Mouse (Mus musculus) macrophage (primary cell): ENCODE results near the gene Gm9945. TPM values are rescaled to one million over a fixed set of nuclear protein-coding genes. Genes with fewer than 3 reads are reported as not detected.

Experiments used
- H3K27ac ChIP-seq: fragments of 350-480 bp; formaldehyde crosslinking; 2 replicates; pipeline ENCODE4 v1.9.0; 2021
- H3K36me3 ChIP-seq: fragments of 350-480 bp; formaldehyde crosslinking; 2 replicates; pipeline ENCODE4 v1.9.0; 2021; ENCODE audit errors: inconsistent target
- H3K4me3 ChIP-seq: fragments of 350-480 bp; formaldehyde crosslinking; 2 replicates; pipeline ENCODE4 v1.9.0; 2021; ENCODE audit errors: inconsistent target
- H3K79me2 ChIP-seq: fragments of 350-480 bp; formaldehyde crosslinking; 2 replicates; pipeline ENCODE4 v1.9.0; 2021; ENCODE audit errors: inconsistent target
- WGBS: methylation state at CpG from one replicate; pipeline ENCODE4 v1.1.7; 2026; ENCODE audit warnings: inconsistent platforms; ENCODE audit not compliant: missing documents; 5-methylcytosine and 5-hydroxymethylcytosine counted together
- polyA plus RNA-seq: library from polyadenylated mRNA; stranded (reverse); fragments of 250-400 nt; gene quantifications from 3 replicates; pipeline ENCODE4 v1.2.4, GENCODE M21; 2018; ENCODE audit warnings: inconsistent platforms

Gene Gm9945
- polyA plus RNA-seq, 1 experiment from 2014 or later, result not detected

- Histone ChIP-seq H3K27ac (no peak overlapping the region), H3K79me2 (no peaks in the 10 kb centered on the region), H3K36me3 (no peaks in the 10 kb centered on the region), H3K4me3 (no peak overlapping the region)
- WGBS, result 94% methylated on average over 3 of the region's 6 CpGs
Observed at GRCm38 (mm10) chr11:53495417-53495816, 15.5 kb downstream of the Gm9945 start.

GRCm38 (mm10) chr11:53496946-53497345 is 17.0 kb downstream of the Gm9945 start:
- no peak overlapping the region for H3K27ac ChIP-seq
- 33% methylated on average over 6 of the region's 6 CpGs for WGBS
- no peaks in the 10 kb centered on the region for H3K36me3 ChIP-seq
- no peaks in the 10 kb centered on the region for H3K79me2 ChIP-seq
- H3K4me3 ChIP-seq, result no peak overlapping the region

- Histone ChIP-seq H3K27ac (no peak overlapping the region), H3K36me3 (no peaks in the 10 kb centered on the region), H3K4me3 (no peak overlapping the region), H3K79me2 (no peaks in the 10 kb centered on the region)
- WGBS, result 42% methylated on average over 11 of the region's 11 CpGs
Observed at GRCm38 (mm10) chr11:53500569-53500968, 20.6 kb downstream of the Gm9945 start.

GRCm38 (mm10) chr11:53502039-53502765 is 22.2 kb downstream of the Gm9945 start:
- Histone ChIP-seq H3K27ac (no peak overlapping the region), H3K4me3 (no peak overlapping the region), H3K36me3 (no peaks in the 10 kb centered on the region), H3K79me2 (no peaks in the 10 kb centered on the region)
- 73% methylated on average over 8 of the region's 8 CpGs for WGBS

- Histone ChIP-seq H3K4me3 (no peak overlapping the region), H3K36me3 (no peaks in the 10 kb centered on the region), H3K27ac (no peak overlapping the region), H3K79me2 (no peaks in the 10 kb centered on the region)
- 42% methylated on average over 5 of the region's 5 CpGs for WGBS
Observed at GRCm38 (mm10) chr11:53503738-53504137, 23.8 kb downstream of the Gm9945 start.

GRCm38 (mm10) chr11:53504376-53504775 is 24.4 kb downstream of the Gm9945 start:
- H3K27ac ChIP-seq, result no peak overlapping the region
- H3K79me2 ChIP-seq, result no peaks in the 10 kb centered on the region
- 91% methylated on average over 7 of the region's 8 CpGs for WGBS
- H3K36me3 ChIP-seq, result no peaks in the 10 kb centered on the region
- H3K4me3 ChIP-seq, result no peak overlapping the region

DNA sequence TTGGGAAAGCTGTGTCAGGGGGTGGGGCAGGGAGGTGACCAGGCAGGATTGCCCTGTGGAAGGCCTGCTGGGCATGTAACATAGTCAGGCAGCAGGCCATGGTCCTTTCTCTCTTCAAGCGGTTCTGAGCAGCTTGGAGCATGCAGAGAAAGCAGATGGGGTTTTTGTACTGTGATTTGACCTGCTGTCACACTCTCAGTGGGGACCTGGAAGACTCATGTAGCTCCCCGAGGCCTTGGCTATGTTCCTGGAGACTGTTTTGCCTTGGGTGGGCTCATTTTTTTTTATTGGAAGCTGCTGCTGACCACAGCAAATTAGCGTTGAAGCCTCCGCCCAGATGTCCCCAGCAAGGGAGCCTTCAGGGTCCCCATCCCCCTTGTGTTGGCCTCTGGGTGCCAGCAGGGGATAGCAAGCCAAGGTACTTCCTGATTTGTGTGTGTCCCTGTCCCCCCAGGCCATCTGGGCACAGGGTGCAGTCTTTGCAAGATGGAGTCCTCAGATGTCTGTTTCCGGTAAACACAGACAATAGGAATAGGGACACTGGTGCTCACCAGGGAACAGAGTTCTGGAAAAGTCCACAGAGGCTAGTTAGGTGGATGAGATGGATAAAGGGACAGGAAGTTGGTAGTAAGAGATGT is 25.2 kb downstream of the Gm9945 start:
- Histone ChIP-seq H3K79me2 (no peaks in the 10 kb centered on the region), H3K27ac (no peak overlapping the region), H3K36me3 (no peaks in the 10 kb centered on the region), H3K4me3 (no peak overlapping the region)
- WGBS, result 93% methylated on average over 5 of the region's 5 CpGs

DNA sequence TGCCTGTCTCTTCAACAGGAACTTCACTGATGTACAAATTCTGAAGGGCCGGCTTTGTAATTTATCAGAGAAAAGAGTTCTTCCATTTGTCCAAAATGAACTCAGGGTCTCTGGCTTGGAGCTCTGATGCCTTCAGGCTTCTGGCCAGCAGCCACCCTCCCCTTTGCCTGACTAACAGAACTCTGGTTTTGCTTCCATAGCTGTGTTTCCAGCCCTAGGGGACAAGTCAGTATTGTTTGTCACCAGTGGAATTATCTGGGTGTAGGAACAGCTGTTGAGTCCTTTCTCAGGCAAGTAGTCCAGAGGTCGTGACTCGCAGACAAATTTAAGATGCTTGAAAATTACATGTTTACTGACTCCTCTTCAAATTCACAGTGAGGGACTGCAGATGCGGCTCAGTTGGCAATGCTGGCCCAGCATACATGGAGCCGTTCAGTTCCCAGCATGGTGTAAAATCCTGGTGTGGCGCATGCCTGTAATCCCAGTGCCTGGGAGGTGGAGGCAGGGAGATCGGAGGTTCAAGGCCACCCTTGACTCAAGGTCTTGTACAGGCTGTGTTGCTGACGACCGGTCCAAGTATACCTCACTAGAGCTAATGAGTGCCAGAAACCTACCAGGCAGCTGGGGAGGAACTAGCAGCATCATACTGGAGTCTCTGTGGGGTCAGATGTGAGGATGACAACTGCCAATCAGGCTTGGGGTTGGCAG is 27.3 kb downstream of the Gm9945 start:
- Histone ChIP-seq H3K36me3 (no peaks in the 10 kb centered on the region), H3K27ac (no peak overlapping the region), H3K4me3 (no peak overlapping the region), H3K79me2 (no peaks in the 10 kb centered on the region)
- 93% methylated on average over 9 of the region's 9 CpGs for WGBS

- Histone ChIP-seq H3K79me2 (no peaks in the 10 kb centered on the region), H3K36me3 (no peaks in the 10 kb centered on the region), H3K27ac (no peak overlapping the region), H3K4me3 (no peak overlapping the region)
- WGBS, result 78% methylated on average over 7 of the region's 7 CpGs
Observed at GRCm38 (mm10) chr11:53508152-53508551, 28.2 kb downstream of the Gm9945 start.

DNA sequence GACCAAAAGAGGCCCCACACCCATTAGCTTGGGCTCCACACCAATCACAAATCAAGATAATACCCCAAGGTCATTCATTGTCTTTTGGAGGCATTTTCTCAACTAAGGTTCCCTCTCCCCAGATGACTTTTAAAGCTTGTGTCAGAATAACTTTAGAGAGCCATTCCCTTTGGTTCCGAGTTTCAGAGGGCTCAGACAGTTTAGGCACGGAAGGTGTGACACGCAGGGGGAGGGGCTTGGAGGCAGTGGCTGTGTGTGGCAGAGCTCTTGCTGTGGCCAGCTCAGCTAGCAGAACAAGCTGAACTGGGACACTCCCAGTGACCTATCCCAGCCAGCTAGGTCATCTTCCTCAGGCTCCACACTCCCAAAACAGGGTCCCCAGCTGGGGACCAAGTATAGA is 28.6 kb downstream of the Gm9945 start:
- H3K36me3 ChIP-seq, result no peaks in the 10 kb centered on the region
- 74% methylated on average over 3 of the region's 3 CpGs for WGBS
- H3K27ac ChIP-seq, result no peak overlapping the region
- no peaks in the 10 kb centered on the region for H3K79me2 ChIP-seq
- H3K4me3 ChIP-seq, result no peak overlapping the region

- Histone ChIP-seq H3K79me2 (no peaks in the 10 kb centered on the region), H3K27ac (no peak overlapping the region), H3K36me3 (no peaks in the 10 kb centered on the region), H3K4me3 (no peak overlapping the region)
- 87% methylated on average over 5 of the region's 5 CpGs for WGBS
Observed at GRCm38 (mm10) chr11:53510351-53510750, 30.4 kb downstream of the Gm9945 start.

DNA sequence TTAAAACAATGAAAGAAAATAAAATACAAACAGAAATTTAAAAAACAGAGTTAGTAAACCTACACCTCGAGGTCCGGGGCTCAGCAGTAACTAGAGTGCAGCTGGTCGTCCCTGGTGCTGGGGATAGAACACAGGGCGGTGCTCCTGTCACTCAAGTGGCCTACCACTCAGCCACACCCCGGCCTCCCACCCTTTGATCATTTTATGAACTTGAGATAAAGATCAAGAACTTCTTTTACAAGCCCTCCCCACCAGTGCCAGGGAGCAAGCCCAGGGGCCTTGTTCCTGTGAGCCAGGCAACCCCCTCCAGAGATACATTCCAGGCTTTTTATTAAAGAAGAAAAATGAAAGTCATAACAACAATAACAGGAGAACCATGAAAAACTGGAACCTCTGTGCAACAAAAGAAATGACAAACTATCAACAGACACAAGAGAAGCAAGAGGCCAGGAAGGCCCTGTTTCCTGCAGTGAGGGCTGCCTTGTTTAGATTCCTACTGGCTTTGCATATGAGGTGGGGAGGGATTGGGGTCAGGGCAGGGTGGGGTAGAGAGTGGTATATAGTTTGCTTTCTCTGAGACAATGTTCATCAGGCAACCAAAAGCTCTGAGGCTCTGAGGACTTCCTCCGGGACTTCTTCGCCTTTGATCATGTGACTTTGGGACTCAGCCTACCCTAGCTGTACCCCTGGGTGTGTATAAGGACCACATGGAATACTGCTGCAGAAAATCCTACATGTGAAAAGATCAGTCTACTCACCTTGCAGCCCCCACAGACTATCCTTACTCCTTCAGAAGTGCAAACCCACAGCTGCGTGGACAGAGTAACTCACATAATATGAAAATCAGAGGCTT is 37.0 kb downstream of the Gm9945 start:
- Histone ChIP-seq H3K79me2 (peaks cover 20% of the 10 kb centered on the region), H3K27ac (no peak overlapping the region), H3K36me3 (no peaks in the 10 kb centered on the region), H3K4me3 (no peak overlapping the region)
- WGBS, result 49% methylated on average over 8 of the region's 8 CpGs

GRCm38 (mm10) chr11:53518759-53519158 is 38.8 kb downstream of the Gm9945 start:
- WGBS, result 59% methylated on average over 5 of the region's 5 CpGs
- H3K27ac ChIP-seq, result no peak overlapping the region
- no peak overlapping the region for H3K4me3 ChIP-seq
- H3K79me2 ChIP-seq, result peaks cover 38% of the 10 kb centered on the region
- no peaks in the 10 kb centered on the region for H3K36me3 ChIP-seq
